Mouse (Mus musculus) bone marrow macrophage, adult 2 months (primary cell): ENCODE measurements around the gene Ptchd1.

Experiments
- CTCF ChIP-seq: IDR thresholded peaks from 2 replicates; pipeline ENCODE4 v1.5.1; 2012; ENCODE audit warnings: low read depth, mild to moderate bottlenecking, low read length, moderate library complexity
- POLR2A ChIP-seq: IDR thresholded peaks from 2 replicates; pipeline ENCODE4 v1.6.1; 2012; ENCODE audit warnings: mild to moderate bottlenecking, low read depth, low read length, borderline replicate concordance

DNA sequence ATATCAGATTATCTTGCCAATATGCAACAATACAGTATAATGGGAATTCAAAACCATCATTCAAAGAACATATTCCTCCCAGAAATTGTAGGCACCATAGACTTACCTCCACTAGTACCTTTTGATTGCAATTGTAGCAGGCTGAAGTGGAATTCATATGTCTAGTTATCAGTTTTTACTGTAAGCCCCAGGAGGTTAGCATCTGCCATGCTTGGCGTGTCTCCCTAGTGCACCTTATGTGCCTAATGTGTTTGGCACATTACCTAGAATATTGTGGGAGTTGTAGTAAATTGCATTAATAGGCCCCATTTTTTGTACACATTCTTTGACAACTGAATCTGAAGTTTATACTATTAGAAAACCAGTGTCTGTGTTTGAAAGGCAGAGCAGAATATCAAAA, 34.4 kb upstream of the Ptchd1 start:
- TF ChIP-seq POLR2A: no peak
- TF ChIP-seq CTCF: no peak
